Mouse (Mus musculus) central nervous system, embryonic 18 days (tissue): ENCODE data around the gene Olfr1188. TPM values are rescaled to one million over a fixed set of nuclear protein-coding genes. Genes with fewer than 3 reads are reported as not detected.

Source experiments
- polyA plus RNA-seq: library from polyadenylated mRNA; depleted of rRNA; stranded (reverse); fragments of >200 nt; gene quantifications from 2 replicates; pipeline ENCODE4 v1.2.3, GENCODE M21; 2012; rRNA removed

The Olfr1188 gene
- polyA plus RNA-seq, result not detected in 2 replicates

DNA sequence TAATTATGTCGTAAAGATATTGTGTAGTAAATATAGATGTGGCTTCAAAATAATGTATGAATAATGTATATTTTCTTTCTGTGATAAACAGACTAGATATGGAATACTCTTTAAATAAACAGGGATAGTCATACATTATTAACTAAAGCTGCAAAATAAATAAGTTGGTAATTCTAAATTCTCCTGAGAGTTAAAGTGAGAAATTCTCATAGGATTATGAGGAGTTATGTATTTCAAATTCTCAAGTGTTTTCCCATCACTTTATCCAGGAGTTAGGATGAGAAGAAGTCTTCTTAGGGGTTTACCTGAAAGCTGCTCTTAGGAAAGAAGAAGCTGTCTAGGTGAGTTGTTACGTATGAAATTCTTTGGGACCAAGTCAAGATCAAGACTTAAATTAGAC, at the start of gene Olfr1188:
Gene Olfr1188, plus strand, starts transcription at position 301 of the 400 bp plus-strand sequence.

DNA sequence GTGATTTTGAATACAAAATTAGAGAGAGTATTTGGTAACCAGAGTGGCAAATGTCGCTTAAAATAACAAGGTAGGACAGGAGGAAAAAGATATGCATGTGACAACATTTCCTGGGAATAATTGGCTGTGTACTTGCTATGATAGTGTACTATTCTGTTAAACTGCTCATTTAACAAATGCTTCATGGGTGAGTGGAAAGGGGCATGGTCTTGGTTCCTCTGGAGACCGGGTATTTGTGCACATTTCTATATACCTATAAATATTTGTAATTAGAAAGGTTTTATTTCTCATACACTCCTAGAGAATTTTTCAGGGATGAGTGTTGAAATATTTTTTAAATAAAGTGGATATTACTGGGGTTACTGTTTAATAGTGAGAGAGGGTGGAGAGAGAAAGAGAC, 38.5 kb upstream of the Olfr1188 start, which contains the start of gene Olfr1186:
Gene Olfr1186, plus strand, starts transcription at position 301 of the 400 bp plus-strand sequence.

GRCm38 (mm10) chr2:88586154-88586553, 29.4 kb downstream of the Olfr1188 start, which contains the start of gene Olfr1189:
Gene Olfr1189 (plus strand): TSS chr2:88586454.

Other genes with a start within 250 kb of the Olfr1188 start
- not detected in 2 replicates for gene Olfr1174-ps, start 241.8 kb upstream of the Olfr1188 start, polyA plus RNA-seq
- gene Olfr1175-ps, start 229.7 kb upstream of the Olfr1188 start, polyA plus RNA-seq, result not detected in 2 replicates
- gene Olfr1176, start 220.2 kb upstream of the Olfr1188 start, polyA plus RNA-seq, result not detected in 2 replicates
- gene Olfr1177-ps, start 210.4 kb upstream of the Olfr1188 start, polyA plus RNA-seq, result not detected in 2 replicates
- not detected in 2 replicates for gene Olfr1178, start 169.9 kb upstream of the Olfr1188 start, polyA plus RNA-seq
- gene Olfr1179, start 150.5 kb upstream of the Olfr1188 start, polyA plus RNA-seq, result not detected in 2 replicates
- not detected in 2 replicates for gene Olfr1180, start 137.8 kb upstream of the Olfr1188 start, polyA plus RNA-seq
- not detected in 2 replicates for gene Olfr1181, start 130.8 kb upstream of the Olfr1188 start, polyA plus RNA-seq
- not detected in 2 replicates for gene Gm13757, start 107.8 kb upstream of the Olfr1188 start, polyA plus RNA-seq
- gene Olfr1183, start 102.1 kb upstream of the Olfr1188 start, polyA plus RNA-seq, result not detected in 2 replicates
- not detected in 2 replicates for gene Olfr1184, start 73.3 kb upstream of the Olfr1188 start, polyA plus RNA-seq
- gene Olfr1185-ps1, start 63.6 kb upstream of the Olfr1188 start, polyA plus RNA-seq, result not detected in 2 replicates
- not detected in 2 replicates for gene Olfr1186, start 38.4 kb upstream of the Olfr1188 start, polyA plus RNA-seq
- not detected in 2 replicates for gene Olfr1189, start 29.5 kb downstream of the Olfr1188 start, polyA plus RNA-seq
- not detected in 2 replicates for gene Olfr1191-ps1, start 83.6 kb downstream of the Olfr1188 start, polyA plus RNA-seq
- not detected in 2 replicates for gene Olfr1192-ps1, start 91.6 kb downstream of the Olfr1188 start, polyA plus RNA-seq
- not detected in 2 replicates for gene Olfr1193, start 118.7 kb downstream of the Olfr1188 start, polyA plus RNA-seq
- not detected in 2 replicates for gene Olfr1195, start 132.3 kb downstream of the Olfr1188 start, polyA plus RNA-seq
- not detected in 2 replicates for gene Olfr1196, start 147.7 kb downstream of the Olfr1188 start, polyA plus RNA-seq
- not detected in 2 replicates for gene Olfr1197, start 175.4 kb downstream of the Olfr1188 start, polyA plus RNA-seq
- gene Olfr1198, start 194.4 kb downstream of the Olfr1188 start, polyA plus RNA-seq, result not detected in 2 replicates
- not detected in 2 replicates for gene Olfr1199, start 203.5 kb downstream of the Olfr1188 start, polyA plus RNA-seq
- gene Olfr1200, start 213.6 kb downstream of the Olfr1188 start, polyA plus RNA-seq, result not detected in 2 replicates
- not detected in 2 replicates for gene Olfr1201, start 236.1 kb downstream of the Olfr1188 start, polyA plus RNA-seq